Mouse (Mus musculus): ENCODE results near the gene Palm.
"Not testable (repeated sequence)": the region's sequence is repeated elsewhere in the genome, so short reads cannot be mapped to it uniquely, and the experiment has no call there.

Gene Palm

DNA sequence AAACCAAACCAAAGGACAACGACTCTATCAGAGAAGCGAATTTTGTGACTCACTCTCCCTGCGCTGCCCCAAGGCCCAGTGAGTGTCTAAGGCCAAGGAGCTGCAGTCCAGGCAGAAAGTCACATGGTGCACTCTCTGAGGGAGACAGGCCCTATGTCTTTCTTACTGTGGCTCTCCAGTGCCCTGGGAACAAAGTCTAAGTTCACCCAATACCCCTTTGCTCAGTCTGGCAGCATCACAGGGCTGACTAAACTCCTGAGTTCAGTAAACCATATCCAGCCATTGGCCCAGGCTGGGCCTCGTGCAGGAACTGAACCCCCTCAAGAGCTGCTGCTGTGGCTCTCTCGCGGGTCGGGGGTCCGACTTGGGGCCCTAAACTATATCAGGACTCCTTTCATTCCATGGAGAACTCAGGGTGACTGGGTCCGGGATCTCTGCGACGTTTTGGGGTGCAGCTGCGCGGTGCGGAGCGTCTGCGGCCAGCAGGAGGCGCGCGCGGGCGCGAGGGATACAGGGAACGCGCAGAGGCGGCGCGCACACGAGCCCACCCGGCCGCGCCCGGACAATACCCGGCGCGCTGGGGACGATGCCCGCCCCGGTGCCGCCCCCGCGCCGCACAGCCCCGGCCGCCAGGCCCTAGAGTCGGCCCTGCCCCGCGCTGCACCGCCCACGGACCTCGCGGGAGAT, at the start of gene Palm:
Gene Palm (plus strand): TSS at position 522 of the 687 bp plus-strand sequence.
- DNase-seq (ENCODE audit: low read depth, low spot score), result no peak

DNA sequence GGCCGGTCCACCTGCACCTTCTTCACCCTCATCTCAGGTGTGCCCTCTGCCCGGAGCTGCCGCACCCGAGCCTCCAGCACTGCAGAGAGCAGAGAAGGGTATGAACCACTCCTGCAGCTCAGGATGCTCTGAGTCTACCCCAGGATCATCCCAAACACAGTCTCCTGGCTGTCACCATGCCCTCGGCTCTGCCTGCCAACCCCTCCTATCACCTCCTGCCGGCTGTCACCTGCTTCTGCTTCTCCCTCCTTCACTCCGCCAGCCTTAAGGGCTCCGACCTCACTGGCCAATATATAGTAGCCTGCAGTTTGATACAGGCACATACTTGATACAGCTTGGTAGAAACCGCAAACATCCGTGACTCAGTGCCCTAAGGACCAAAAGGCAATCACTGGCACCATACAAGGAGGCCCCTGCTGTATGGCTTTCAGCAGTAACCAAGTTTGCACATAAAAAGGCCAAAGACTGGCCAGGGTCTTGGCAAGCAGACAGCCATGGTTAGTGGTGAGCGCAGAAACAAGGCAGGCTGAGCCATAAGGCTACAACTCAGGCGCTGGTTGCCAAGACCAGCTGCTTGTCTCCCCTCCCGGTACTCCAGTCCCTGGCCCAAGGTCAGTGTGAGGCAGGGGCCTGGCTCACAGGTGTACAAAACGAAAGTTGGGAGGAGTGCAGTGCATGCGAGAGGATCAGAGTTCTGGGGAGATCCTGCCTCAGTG, 49.6 kb upstream of the Palm start:
- no peak for DNase-seq (ENCODE audit: low read depth, low spot score)

DNA sequence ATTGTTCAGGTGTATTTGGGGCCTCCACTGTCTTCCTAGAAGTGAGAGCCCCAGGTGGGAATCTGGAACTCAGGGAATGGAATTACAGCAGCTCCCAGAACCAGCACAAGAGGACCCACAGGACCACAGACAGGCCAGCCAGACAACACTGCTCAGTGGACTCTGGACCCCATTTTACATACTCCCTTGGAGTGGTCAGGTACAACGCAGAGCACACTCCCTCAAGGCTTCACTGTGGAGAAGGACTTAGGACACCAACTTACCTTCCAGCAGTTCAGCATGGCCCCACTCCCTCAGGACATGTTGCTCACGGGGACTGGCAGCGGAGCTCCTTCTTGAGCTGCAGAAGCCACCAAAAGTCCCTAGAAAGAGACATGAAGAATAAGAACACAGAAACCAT, 48.0 kb upstream of the Palm start:
- no peak for DNase-seq (ENCODE audit: low read depth, low spot score)

DNA sequence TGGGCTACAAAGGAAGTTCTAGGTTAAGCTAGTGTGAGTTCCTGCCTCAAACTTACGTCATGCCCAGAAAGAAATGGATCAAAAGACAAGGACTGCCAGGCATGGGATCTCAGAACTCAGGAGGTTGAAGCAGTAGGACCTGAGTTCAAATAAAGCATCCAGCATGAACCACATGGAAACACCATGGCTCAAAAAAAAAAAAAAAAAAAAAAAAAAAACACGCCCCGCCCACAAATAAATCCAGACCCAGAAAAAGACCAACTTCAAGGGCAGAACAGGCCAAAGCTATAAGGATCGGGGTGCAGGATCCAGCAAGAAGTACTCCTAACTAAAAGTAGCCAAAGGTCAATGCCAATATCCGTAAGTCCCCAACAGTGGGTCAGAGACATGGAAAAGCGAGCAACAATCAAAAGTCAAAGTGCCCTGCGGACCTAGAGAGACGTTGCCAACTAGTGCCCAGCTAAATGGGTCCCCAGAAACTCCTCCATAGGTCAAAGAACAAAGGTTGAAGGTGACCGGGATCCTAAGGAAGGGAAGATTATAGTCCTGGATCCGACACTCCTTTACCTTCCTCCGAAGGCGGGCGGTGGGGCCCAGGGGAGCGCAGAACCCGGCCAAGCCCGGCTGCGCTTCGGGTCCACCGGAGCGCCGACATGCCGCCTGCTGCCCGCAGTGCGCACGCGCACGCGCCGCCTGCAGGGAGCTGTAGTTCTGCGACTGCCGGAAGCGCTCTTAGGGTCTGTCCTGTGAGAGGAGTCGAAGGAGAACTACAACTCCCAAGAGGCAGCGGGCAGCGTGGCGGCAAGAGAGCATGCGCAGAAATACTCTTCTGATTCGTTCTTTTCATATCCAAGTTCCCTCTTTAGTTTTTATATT, 47.2 kb upstream of the Palm start, which contains the start of gene Polrmt:
Gene Polrmt (minus strand): TSS at position 684 of the 876 bp plus-strand sequence.
- peak; percentile 97 for DNase-seq (ENCODE audit: low read depth, low spot score)

DNA sequence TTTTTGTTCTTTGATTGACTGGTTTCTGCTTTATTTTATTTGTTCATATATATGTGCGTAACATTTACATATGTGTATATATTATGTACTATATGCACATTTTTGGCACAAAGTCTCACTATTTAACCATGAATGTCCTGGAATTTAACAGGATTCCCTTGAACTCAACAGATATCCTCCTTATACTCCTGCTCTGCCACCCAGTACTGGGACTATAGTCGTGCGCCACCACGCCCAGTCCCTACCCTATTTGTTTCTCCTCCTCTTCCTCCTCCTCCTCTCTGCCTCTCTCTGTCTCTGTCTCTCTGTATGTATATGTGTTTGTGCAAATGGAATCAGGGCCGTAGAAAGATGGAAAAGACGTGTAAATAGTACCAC, 46.6 kb upstream of the Palm start:
- DNase-seq (ENCODE audit: low read depth, low spot score), result no peak

DNA sequence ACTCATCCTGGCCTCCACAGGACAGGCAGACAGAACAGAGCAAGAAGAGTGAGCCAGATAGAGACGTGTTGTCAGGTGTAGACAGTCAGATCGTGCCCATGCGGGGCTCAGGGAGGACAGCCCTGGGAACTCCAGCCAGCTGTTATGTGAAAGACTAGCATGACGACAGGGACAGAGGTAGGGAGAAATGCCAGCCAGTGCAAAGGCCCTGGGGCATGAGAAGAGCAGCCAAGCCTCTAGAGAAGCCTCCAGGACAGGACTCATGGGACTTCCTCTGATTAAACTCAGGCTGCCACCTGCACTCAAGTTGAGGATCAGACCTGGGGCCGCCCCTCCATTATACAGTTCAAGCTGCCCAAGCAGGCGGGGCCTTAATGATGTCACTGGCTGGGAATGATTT, 44.9 kb upstream of the Palm start:
- no peak for DNase-seq (ENCODE audit: low read depth, low spot score)

DNA sequence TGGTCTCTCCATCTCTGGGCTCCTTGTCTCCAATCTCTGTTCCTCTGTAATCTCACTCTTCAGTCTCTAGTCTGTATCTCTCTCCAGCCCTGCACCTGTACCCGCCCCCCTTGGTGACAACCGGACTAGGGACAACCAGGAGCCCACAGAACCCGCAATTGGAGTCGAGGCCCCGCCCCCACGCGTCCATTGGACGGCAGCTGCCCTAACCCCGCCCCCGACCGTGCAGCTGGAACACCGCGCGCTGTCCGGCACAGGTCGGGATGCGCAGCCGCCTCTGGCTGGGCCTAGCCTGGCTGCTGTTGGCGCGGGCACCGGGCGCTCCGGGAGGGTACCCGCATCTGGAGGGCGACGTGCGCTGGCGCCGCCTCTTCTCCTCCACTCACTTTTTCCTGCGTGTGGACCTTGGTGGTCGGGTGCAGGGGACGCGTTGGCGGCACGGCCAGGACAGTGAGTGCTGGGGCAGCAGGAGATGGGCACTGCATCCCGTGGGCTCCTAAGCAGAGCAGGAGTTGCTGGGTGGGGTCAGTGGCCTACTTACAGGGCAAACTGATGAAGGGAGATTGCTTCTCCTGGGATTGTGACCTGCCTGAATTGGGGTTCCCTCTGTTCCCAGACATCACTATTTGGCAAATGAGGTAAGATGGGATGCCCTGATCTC, 38.4 kb upstream of the Palm start, which contains the start of gene Fgf22:
Gene Fgf22 (plus strand): TSS at position 221 of the 661 bp plus-strand sequence.
- peak; percentile 29 for DNase-seq (ENCODE audit: low read depth, low spot score)

DNA sequence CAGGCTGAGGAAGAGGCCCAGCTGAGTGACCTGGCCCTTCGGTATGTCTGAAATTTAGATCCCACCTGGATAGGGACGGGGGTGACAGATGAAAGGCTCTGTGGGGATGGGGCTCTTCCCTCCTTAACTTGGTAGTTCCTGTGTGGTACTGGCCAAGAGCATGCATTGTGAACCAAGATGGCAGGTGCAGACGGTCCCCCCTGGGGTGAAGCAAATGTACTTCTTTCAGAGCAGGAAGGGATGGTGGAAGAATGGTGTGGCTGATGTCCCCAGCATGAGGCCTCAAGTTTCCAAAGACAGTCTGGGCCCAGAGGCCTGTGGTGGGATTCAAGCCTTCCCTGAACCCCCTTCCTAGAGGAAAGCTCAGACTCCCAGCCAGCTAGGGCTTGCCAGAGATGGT, 37.5 kb upstream of the Palm start:
- no peak for DNase-seq (ENCODE audit: low read depth, low spot score)

DNA sequence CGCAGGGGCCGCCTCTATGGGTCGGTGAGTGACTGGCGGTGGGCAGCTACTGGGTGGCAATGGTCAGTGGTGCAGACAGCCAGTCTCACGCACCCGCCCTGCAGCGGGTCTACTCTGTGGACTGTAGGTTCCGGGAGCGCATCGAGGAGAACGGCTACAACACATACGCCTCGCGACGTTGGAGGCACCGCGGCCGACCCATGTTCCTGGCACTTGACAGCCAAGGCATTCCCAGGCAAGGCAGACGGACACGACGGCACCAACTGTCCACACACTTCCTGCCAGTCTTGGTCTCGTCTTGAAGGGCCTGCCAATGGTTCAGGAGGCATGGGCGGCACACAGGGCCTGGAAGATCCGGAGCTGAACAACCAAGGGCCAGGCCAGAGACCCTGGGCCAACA, 36.7 kb upstream of the Palm start:
- no peak for DNase-seq (ENCODE audit: low read depth, low spot score)

DNA sequence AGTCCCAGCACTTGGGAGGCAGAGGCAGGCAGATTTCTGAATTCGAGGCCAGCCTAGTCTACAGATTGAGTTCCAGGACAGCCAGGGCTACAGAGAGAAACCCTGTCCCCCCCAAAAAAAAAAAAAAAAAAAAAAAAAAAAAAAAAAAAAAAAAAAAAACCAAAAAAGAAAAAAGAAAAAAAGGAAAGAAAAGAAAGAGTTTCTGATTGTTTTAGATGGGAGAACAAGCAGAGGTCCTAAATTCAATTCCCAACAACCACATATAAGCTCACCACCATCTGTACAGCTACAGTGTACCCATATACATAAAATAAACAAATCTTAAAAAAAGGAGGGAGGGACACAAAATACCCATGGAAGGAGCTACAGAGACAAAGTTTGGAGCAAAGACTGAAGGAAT, 33.7 kb upstream of the Palm start:
- not testable (repeated sequence) for DNase-seq (ENCODE audit: low read depth, low spot score)

DNA sequence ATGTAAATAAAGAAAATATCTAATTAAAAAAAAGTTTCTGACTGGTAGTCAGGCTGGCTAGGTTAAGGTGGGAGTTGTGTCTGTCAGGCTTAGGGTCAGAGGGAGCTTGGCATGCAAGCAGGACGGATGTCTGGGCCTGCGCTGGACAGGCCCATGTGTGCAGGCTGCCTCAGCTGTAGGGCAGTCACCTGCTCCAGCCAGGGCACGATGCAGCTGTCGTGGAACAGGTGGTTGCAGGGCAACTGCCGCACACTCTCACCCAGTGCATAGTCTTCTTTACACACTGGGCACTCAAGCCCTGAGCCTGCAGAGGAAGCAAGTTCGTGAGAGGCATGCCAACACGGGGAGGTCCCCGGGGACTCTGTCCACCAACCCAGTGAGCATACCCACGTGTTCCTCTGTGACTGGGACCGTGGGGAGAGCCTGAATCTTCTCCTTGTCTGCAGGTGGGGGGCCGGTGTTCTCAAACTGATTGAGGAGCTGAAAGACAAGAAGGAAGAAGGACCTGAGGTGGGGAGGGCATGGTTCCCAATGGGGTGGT, 32.7 kb upstream of the Palm start:
- DNase-seq (ENCODE audit: low read depth, low spot score), result no peak

DNA sequence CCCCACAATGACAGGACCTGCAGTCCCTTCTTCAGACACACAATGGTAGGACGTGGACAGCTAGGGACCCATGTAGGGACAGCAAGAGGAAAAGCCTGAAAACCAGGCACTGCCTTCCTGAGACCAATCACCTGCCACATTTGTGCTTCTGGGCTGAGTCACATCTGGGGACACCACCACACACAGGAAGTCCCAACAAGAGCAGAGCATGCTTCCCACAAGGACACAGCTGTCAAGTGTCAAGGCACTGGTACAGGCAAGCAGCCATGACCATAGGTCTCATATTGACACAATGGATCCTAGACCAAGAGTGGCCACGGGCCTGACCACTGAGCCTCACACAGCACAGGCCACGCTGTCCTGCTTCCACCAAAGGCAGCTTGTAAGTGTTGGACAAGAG, 30.5 kb upstream of the Palm start:
- no peak for DNase-seq (ENCODE audit: low read depth, low spot score)

DNA sequence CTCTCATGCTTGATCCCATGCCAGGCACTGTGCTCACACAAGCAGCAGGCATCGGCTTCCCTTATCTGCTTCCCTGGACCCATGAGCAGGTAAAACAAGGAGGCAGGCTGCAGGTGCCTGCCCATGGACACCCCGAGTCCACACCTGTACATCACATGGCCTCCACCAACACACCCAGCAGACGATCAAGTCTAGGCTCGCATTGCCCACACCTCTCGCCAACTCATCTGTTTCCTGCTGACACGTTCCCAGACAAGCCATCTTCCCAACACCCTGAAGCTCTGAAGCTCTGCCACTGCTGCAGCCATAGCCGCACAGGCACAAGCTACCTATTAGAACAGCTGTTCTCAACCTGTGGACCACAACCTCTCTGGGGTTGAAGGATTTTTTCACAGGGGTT, 29.1 kb upstream of the Palm start:
- DNase-seq (ENCODE audit: low read depth, low spot score), result no peak

DNA sequence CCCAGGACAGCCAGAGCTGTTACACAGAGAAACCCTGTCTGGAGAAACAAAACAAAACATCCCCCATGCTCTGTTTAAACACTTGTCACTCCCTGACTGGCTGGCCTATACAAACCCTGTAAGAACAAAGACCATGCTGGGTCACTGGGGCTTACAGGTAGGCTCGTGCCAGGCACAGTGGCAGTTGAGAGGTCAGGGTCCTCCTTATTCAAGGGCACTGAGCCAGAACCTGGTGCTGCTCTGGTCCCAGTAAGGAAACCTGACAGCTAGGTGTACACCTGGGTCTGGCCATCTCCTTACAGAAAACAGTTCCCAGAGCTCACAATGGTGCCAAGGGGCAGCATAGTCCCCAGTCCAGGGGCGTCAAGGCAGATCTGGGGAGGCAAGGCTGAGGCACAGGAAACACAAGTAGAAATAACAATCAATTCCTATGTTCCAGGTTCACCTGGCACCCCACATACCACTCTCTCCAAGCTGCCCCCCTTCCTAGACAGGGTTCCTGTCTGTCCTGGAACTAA, 28.1 kb upstream of the Palm start:
- DNase-seq (ENCODE audit: low read depth, low spot score), result no peak

DNA sequence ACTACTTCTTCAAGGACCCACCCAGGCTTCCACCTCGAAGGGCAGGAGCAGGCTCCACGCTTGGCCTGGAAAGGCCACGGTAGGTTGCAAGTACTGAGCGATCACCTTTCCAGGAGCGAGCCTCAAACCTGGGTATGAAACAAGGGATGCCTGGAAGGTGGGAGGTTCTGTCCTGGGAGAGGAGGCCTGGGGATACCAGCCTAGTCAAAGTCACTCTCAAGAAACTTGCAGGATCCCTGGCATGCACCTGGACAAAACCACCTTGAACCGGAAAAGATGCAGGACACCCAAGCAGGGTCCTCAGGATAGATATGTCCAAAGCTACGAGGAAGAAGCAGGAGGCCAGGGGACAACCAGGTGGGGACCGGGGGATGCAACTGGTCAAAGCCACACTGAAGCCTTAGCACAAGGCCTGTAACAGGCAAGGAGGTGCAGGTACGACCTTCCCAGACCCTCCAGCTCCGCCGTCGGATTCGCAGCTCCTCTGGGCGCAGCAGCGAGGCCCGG, 27.3 kb upstream of the Palm start:
- no peak for DNase-seq (ENCODE audit: low read depth, low spot score)

DNA sequence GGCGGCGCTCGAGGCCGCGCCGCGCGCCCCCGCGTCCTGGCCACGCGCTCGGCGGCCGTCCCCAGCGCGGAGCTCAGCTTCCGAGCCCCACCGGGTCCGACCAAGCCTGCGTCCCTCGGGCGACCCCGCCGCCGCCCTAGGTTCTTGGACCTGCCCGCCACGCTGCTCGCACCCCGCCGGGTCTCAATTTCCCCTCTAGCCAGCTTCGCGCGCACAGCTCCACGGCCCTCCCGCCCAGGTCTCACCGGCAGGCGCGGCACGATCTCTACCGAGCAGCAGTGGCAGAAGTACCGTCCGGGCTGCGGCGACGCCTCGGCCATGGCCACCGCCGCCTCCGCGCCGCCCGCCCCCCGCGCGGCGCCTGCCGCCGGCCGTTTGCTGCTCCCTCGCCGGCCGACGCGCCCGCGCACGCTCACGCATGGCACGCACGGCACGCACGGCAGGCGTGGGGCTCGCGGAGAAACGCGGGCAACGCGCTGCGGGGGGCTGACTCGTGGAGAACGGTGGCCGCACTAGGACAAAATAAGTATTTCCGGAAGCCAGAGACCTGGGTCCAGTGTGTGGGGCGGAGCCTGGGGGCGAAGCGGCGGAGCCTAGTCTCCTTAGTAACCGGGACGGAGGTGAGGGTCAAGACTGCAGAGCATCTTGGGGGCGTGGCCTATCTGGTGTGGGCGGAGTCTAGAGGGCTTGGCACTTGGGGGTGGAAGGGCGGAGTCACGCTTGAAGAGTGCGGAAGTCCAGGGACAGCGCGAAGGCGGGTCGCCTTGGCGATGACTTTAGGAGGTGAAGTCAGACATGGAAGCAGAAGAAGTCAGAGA, 26.7 kb upstream of the Palm start, which contains the start of gene Rnf126:
Gene Rnf126 (minus strand): TSS at position 445 of the 818 bp plus-strand sequence.
- peak; percentile 98 for DNase-seq (ENCODE audit: low read depth, low spot score)

DNA sequence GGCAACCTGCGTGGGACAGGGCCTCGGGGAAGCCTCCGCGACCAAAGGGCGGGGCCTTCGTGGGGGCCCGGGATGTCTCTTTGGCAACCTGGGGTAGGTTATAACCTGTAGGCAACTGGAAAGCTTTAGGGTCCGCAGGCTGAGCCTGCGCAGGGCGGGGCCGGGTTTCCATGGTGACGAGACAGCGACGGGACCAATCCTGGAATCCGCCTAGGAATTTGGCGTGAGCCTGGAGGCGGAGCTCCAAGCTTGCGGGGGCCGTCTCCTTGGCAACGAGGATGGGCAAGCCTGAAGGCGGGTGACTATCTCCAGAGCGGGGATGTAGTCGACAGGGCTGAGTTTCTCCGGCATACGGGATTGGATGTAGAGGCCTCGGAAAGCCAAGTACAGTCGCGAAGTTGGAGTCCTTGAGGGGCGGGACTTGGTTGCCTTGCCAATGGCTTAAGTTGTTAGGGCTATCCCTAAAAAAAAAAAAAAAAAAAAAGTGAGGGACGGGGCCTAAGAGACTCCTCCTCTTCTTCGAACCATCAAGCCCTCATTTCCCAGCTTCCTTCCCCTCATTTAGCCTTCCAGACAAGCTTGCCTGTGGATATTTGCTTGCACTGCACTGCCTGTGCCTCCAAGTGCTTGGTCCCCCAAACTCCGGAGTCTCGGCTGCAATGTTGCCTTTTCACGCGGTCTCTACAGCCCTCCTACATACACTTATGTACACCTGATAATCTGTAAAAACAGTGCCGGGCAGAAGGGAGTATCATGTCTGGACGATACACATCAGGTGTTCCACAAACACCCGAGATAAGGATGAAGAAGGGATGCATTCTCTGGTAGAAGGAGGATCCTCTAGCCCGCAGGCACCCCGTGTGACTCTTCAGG, 25.8 kb upstream of the Palm start:
- peak; percentile 97 for DNase-seq (ENCODE audit: low read depth, low spot score)

DNA sequence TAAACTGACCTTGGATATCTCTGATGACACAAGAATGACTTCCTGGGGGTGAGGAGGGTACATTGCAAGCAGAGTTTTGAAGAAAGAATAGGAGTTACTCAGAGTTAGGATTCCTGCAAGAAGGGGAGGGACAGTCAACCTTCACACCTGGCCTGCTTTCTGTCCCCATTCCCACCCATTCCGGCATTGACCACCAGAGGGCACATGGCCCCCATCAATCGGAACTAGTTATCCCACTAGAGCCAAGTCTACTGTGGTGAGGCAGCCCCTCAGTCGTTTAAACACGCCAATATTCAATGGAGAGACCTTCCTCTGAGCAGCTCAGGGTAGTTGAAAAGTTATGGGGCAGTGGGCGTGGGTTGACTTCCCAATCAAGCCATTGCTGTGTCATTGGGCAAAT, 25.0 kb upstream of the Palm start:
- DNase-seq (ENCODE audit: low read depth, low spot score), result no peak

DNA sequence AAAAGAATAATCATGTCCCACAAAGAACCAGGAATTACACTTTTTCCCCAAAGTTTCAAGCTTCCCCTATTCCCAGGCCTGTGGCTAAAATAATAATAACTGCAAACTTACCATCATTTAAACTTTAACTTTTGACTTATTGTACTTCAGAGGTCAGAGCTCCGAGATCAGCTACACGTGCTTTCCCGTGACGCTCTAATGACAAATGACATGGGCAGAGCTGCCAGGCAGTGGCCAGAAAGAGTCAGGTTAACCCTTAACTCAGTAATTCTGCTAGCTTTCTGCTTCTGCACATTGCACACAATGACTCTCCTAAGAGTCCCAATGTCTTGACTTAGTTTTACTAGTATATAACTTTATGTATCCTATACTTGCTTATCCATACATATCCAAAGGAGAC, 24.0 kb upstream of the Palm start:
- DNase-seq (ENCODE audit: low read depth, low spot score), result no peak
